Mouse (Mus musculus) small intestine, adult 2 months (tissue): ENCODE data around the gene Serp1. TPM values are rescaled to one million over a fixed set of nuclear protein-coding genes. Genes with fewer than 3 reads are reported as not detected.

Experiments used
- H3K27ac ChIP-seq: fragments of 200-500 bp; 2 replicates; pipeline ENCODE4 v1.5.1; 2012; ENCODE audit warnings: low read depth, low read length, control low read depth, inconsistent platforms; ENCODE audit not compliant: insufficient read depth
- H3K27me3 ChIP-seq: fragments of 200-500 bp; 2 replicates; pipeline ENCODE4 v1.6.1; 2012; ENCODE audit warnings: mild to moderate bottlenecking, moderate library complexity, low read length, inconsistent platforms; ENCODE audit not compliant: control insufficient read depth, insufficient read depth
- H3K36me3 ChIP-seq: fragments of 200-500 bp; 2 replicates; pipeline ENCODE4 v1.6.1; 2012; ENCODE audit warnings: mild to moderate bottlenecking, low read length, control low read depth, inconsistent platforms; ENCODE audit not compliant: control insufficient read depth, insufficient read depth
- H3K4me1 ChIP-seq: fragments of 200-500 bp; 2 replicates; pipeline ENCODE4 v1.6.1; 2012; ENCODE audit warnings: low read length, inconsistent platforms, mixed read lengths; ENCODE audit not compliant: control insufficient read depth, insufficient read depth, insufficient read length
- H3K4me3 ChIP-seq: fragments of 200-500 bp; 2 replicates; pipeline ENCODE4 v1.5.1; 2012; ENCODE audit warnings: low read depth, mild to moderate bottlenecking, control low read depth, inconsistent platforms, low read length, moderate library complexity
- CTCF ChIP-seq: fragments of 200-500 bp; IDR thresholded peaks from 2 replicates; pipeline ENCODE4 v1.5.1; 2012; ENCODE audit warnings: low read depth, mild to moderate bottlenecking, control low read depth, inconsistent platforms, low read length, moderate library complexity, mixed read lengths; ENCODE audit not compliant: insufficient replicate concordance, insufficient read length; ENCODE audit errors: extremely low read depth
- POLR2A ChIP-seq: fragments of 200-500 bp; IDR thresholded peaks from 2 replicates; pipeline ENCODE4 v1.6.1; 2012; ENCODE audit warnings: low read depth, mild to moderate bottlenecking, control low read depth, inconsistent platforms, low read length, moderate library complexity
- WGBS: fragments of 180-500 bp; shearing (Covaris S2); methylation state at CpG from one replicate; pipeline ENCODE4 v1.1.7; 2018; 5-methylcytosine and 5-hydroxymethylcytosine counted together
- polyA plus RNA-seq: library from polyadenylated mRNA; depleted of rRNA; stranded (reverse); fragments of >200 nt; gene quantifications from 2 replicates; pipeline ENCODE4 v1.2.3, GENCODE M21; 2012

Gene Serp1
- polyA plus RNA-seq, 1 experiment, result 73.5 TPM

- no peak overlapping the region for H3K27ac ChIP-seq
- H3K36me3 ChIP-seq, result no peaks in the 10 kb centered on the region
- H3K4me3 ChIP-seq, result no peak overlapping the region
- TF ChIP-seq POLR2A (no peak), CTCF (no peak)
- peaks cover 2% of the 10 kb centered on the region; the same call in 1 of the 2 replicates for H3K4me1 ChIP-seq
- H3K27me3 ChIP-seq, result no peaks in the 10 kb centered on the region
- 71% methylated on average over 7 of the region's 7 CpGs for WGBS
Observed at GRCm38 (mm10) chr3:58508020-58508750, 17.5 kb downstream of the Serp1 start.

- Histone ChIP-seq H3K4me1 (peaks cover 2% of the 10 kb centered on the region; the same call in 1 of the 2 replicates), H3K4me3 (no peak overlapping the region), H3K36me3 (no peaks in the 10 kb centered on the region), H3K27ac (no peak overlapping the region), H3K27me3 (no peaks in the 10 kb centered on the region)
- TF ChIP-seq CTCF (no peak), POLR2A (no peak)
Observed at GRCm38 (mm10) chr3:58504676-58505075, 21.0 kb downstream of the Serp1 start.

- WGBS, result 67% methylated on average over 3 of the region's 3 CpGs
- Histone ChIP-seq H3K27me3 (no peaks in the 10 kb centered on the region), H3K27ac (no peak overlapping the region), H3K4me1 (peaks cover 2% of the 10 kb centered on the region; the same call in 1 of the 2 replicates), H3K36me3 (no peaks in the 10 kb centered on the region), H3K4me3 (no peak overlapping the region)
- TF ChIP-seq POLR2A, result no peak
- TF ChIP-seq CTCF, result no peak
Observed at GRCm38 (mm10) chr3:58503720-58504333, 21.9 kb downstream of the Serp1 start.

- Histone ChIP-seq H3K4me1 (peaks cover 2% of the 10 kb centered on the region; the same call in 1 of the 2 replicates), H3K4me3 (no peak overlapping the region), H3K27me3 (no peaks in the 10 kb centered on the region), H3K27ac (no peak overlapping the region), H3K36me3 (no peaks in the 10 kb centered on the region)
- TF ChIP-seq CTCF (no peak), POLR2A (no peak)
- WGBS, result 44% methylated on average over 2 of the region's 2 CpGs
Observed at GRCm38 (mm10) chr3:58501961-58502360, 23.7 kb downstream of the Serp1 start.

- TF ChIP-seq CTCF, result no peak
- TF ChIP-seq POLR2A, result no peak
- H3K4me3 ChIP-seq, result no peak overlapping the region
- no peaks in the 10 kb centered on the region for H3K27me3 ChIP-seq
- H3K36me3 ChIP-seq, result no peaks in the 10 kb centered on the region
- H3K4me1 ChIP-seq, result no peaks in the 10 kb centered on the region
- 78% methylated on average over 4 of the region's 4 CpGs for WGBS
- H3K27ac ChIP-seq, result no peak overlapping the region
Observed at GRCm38 (mm10) chr3:58493621-58494020, 32.1 kb downstream of the Serp1 start.

- H3K4me1 ChIP-seq, result no peaks in the 10 kb centered on the region
- H3K27me3 ChIP-seq, result no peaks in the 10 kb centered on the region
- WGBS, result 58% methylated on average over 7 of the region's 7 CpGs
- H3K27ac ChIP-seq, result no peak overlapping the region
- no peak overlapping the region for H3K4me3 ChIP-seq
- H3K36me3 ChIP-seq, result no peaks in the 10 kb centered on the region
- TF ChIP-seq POLR2A (no peak), CTCF (peak; percentile 12; the same call in 1 of the 2 replicates)
Observed at GRCm38 (mm10) chr3:58490787-58491186, 34.9 kb downstream of the Serp1 start.

GRCm38 (mm10) chr3:58487999-58488775 lies 37.5 kb downstream of the Serp1 start:
- WGBS, result 62% methylated on average over 8 of the region's 8 CpGs
- TF ChIP-seq CTCF (no peak), POLR2A (no peak)
- Histone ChIP-seq H3K4me1 (no peaks in the 10 kb centered on the region), H3K27me3 (no peaks in the 10 kb centered on the region), H3K27ac (no peak overlapping the region), H3K36me3 (no peaks in the 10 kb centered on the region), H3K4me3 (no peak overlapping the region)
